Comparison of ENCODE assay signal across 7 mouse cellular contexts in genomic region chr15:59263433-59264328, GRCm38 (mm10).
A peak's percentile ranks its signal among the peaks of the same experiment; 100 is the strongest.
DNase-seq lines count a peak whose midpoint lies in the region; ATAC-seq and TF ChIP-seq lines count a peak whose summit lies in the region.

No protein-coding gene starts in this region.

- TF ChIP-seq EP300 in CH12.LX (IDR thresholded peaks at IDR 0.05; ENCODE audit: low read length), result peak; percentile 75

- in situ Hi-C loops in CH12.LX (cut with MboI; ENCODE audit: low pct_ligation_motif_present, low pct_unique_long_range_greater_than_20kb, low sequenced_read_pairs), result no loop called here

- H3K27me3 ChIP-seq in CH12.LX (replicated peaks), result no peaks in the 10 kb centered on the region
- H3K27me3 ChIP-seq in midbrain, embryonic 13.5 days, result no peaks in the 10 kb centered on the region

- H3K4me2 ChIP-seq in CH12.LX (ENCODE audit: insufficient read depth, low read depth, poor library complexity, severe bottlenecking), result peak overlapping the region; percentile 77
- no peak overlapping the region for H3K4me2 ChIP-seq in midbrain, embryonic 13.5 days (replicated peaks)

- intact Hi-C loops in gastrocnemius, adult 2 months (cut with DNase I), result no loop called here

- H3K4me3 ChIP-seq in CH12.LX (replicated peaks in 1 of 3; ENCODE audit: low read depth in 2 of 3, low read length in 2 of 3, poor library complexity in 1 of 3) (peak overlapping the region in 2 of 3 experiments; percentile 7 to 35), macrophage (ENCODE audit: inconsistent target) (no peak overlapping the region)
- H3K4me3 ChIP-seq in gastrocnemius, adult 2 months, result peak overlapping the region; percentile 55
- no peak overlapping the region for H3K4me3 ChIP-seq in midbrain, embryonic 13.5 days (replicated peaks)

- peak; percentile 25 for TF ChIP-seq RAD21 in CH12.LX (IDR thresholded peaks at IDR 0.05; ENCODE audit: low read depth, low read length)

- dilution Hi-C loops in CH12.LX (cut with MboI; ENCODE audit: extremely low pct_ligation_motif_present, extremely low pct_unique_long_range_greater_than_20kb, low sequenced_read_pairs), result no loop called here

- H3K79me2 ChIP-seq in CH12.LX (replicated peaks; ENCODE audit: control insufficient read depth, extremely low read depth, insufficient read depth, poor library complexity, severe bottlenecking), result no peaks in the 10 kb centered on the region
- no peaks in the 10 kb centered on the region for H3K79me2 ChIP-seq in macrophage (ENCODE audit: inconsistent target)

- DNase-seq in B cell, adult 2 months, result peak; percentile 70 to 75
- DNase-seq in CH12.LX (ENCODE audit: extremely low read depth), result peak; percentile 75
- peak; percentile 73 for DNase-seq in gastrocnemius, adult 2 months
- peak; percentile 24 to 28 for DNase-seq in kidney, adult 8-10 months
- DNase-seq in retina, embryonic 14.5 days (ENCODE audit: low spot score), result no peak

- H3K9me3 ChIP-seq in CH12.LX (replicated peaks; ENCODE audit: low read length), result no peaks in the 10 kb centered on the region
- H3K9me3 ChIP-seq in midbrain, embryonic 13.5 days, result no peaks in the 10 kb centered on the region

- peak; percentile 54 for TF ChIP-seq POLR2A in CH12.LX (IDR thresholded peaks at IDR 0.05; ENCODE audit: low read depth, low read length)

- no peak overlapping the region for H3K27ac ChIP-seq in CH12.LX (ENCODE audit: insufficient read depth, low read depth)
- H3K27ac ChIP-seq in gastrocnemius, adult 2 months, result peak overlapping the region; percentile 72
- H3K27ac ChIP-seq in macrophage, result peak overlapping the region; percentile 78
- no peak overlapping the region for H3K27ac ChIP-seq in midbrain, embryonic 13.5 days

- H3K9ac ChIP-seq in CH12.LX (ENCODE audit: insufficient read depth, low read depth), result 0 out of 2 replicates have a peak overlapping the region, but pooled peaks have one; percentile 25
- H3K9ac ChIP-seq in midbrain, embryonic 13.5 days (replicated peaks), result no peak overlapping the region

- no peak for ATAC-seq in midbrain, embryonic 13.5 days

- peak in 1 of 2 experiments; percentile 19; a peak in 2 of 4 replicates for TF ChIP-seq CTCF in CH12.LX (conservative IDR thresholded peaks at IDR 0.05 in 1 of 2, IDR thresholded peaks at IDR 0.05 in 1 of 2; ENCODE audit: low read depth in 2 of 2, low read length in 2 of 2)
- TF ChIP-seq CTCF in gastrocnemius, adult 2 months (IDR thresholded peaks at IDR 0.05), result peak; percentile 41; the same call in 1 of the 2 replicates

- H3K4me1 ChIP-seq in CH12.LX (ENCODE audit: control insufficient read depth in 1 of 2, insufficient read depth in 2 of 2), result peaks cover 3 to 20% of the 10 kb centered on the region in 2 experiments
- no peaks in the 10 kb centered on the region for H3K4me1 ChIP-seq in midbrain, embryonic 13.5 days (replicated peaks)

- WGBS in macrophage (ENCODE audit: missing documents), result 22% methylated on average over 13 of the region's 13 CpGs
- 75% methylated on average over 13 of the region's 13 CpGs for WGBS in midbrain, embryonic 13.5 days

- H3K36me3 ChIP-seq in CH12.LX (replicated peaks in 1 of 2; ENCODE audit: control insufficient read depth in 1 of 2, insufficient read depth in 1 of 2, low read length in 1 of 2) (no peaks in the 10 kb centered on the region), macrophage (ENCODE audit: inconsistent target) (no peaks in the 10 kb centered on the region)
- H3K36me3 ChIP-seq in midbrain, embryonic 13.5 days, result no peaks in the 10 kb centered on the region

TF ChIP-seq in CH12.LX, 34 proteins besides CTCF, POLR2A, EP300 and RAD21:
- TF ChIP-seq JUN (IDR thresholded peaks at IDR 0.05; ENCODE audit: insufficient read depth, low read depth, low read length) (no peak), MAZ (IDR thresholded peaks at IDR 0.05; ENCODE audit: low read depth, low read length) (no peak), POLR2AphosphoS2 (IDR thresholded peaks at IDR 0.05; ENCODE audit: low read depth, low read length) (no peak), SMC3 (IDR thresholded peaks at IDR 0.05; ENCODE audit: low read depth, low read length) (peak; percentile 29), ETS1 (conservative IDR thresholded peaks at IDR 0.05; ENCODE audit: low read depth, low read length) (peak; percentile 70), MAFK (IDR thresholded peaks at IDR 0.05; ENCODE audit: insufficient replicate concordance, low read length) (no peak), MYC (IDR thresholded peaks at IDR 0.05; ENCODE audit: low read depth, low read length) (0 out of 2 replicates have a peak, but pooled peaks have one; percentile 37), RCOR1 (conservative IDR thresholded peaks at IDR 0.05; ENCODE audit: low read depth, low read length) (no peak), UBTF (IDR thresholded peaks at IDR 0.05; ENCODE audit: low read depth, low read length) (no peak), ZKSCAN1 (IDR thresholded peaks at IDR 0.05; ENCODE audit: borderline replicate concordance, low read depth, low read length) (no peak), GABPA (IDR thresholded peaks at IDR 0.05; ENCODE audit: insufficient replicate concordance, low read depth, low read length) (no peak), CHD2 (IDR thresholded peaks at IDR 0.05; ENCODE audit: low read length) (0 out of 2 replicates have a peak, but pooled peaks have one; percentile 16), KAT2A (IDR thresholded peaks at IDR 0.05; ENCODE audit: insufficient replicate concordance, low read length) (0 out of 2 replicates have a peak, but pooled peaks have one; percentile 33), USF1 (IDR thresholded peaks at IDR 0.05; ENCODE audit: low read depth, low read length) (no peak), MXI1 (IDR thresholded peaks at IDR 0.05; ENCODE audit: low read depth, low read length) (no peak; the same call in 1 of the 2 replicates), NRF1 (IDR thresholded peaks at IDR 0.05; ENCODE audit: low read depth, low read length) (no peak), IRF4 (IDR thresholded peaks at IDR 0.05; ENCODE audit: low read depth, low read length) (peak; percentile 39; the same call in 1 of the 2 replicates), E2F4 (IDR thresholded peaks at IDR 0.05; ENCODE audit: insufficient replicate concordance, low read depth, low read length) (no peak), ZNF384 (IDR thresholded peaks at IDR 0.05; ENCODE audit: low read depth, low read length) (no peak), TBP (conservative IDR thresholded peaks at IDR 0.05; ENCODE audit: low read depth, low read length) (no peak), NELFE (IDR thresholded peaks at IDR 0.05; ENCODE audit: low read depth, low read length) (peak; percentile 59; the same call in 1 of the 2 replicates), ZMIZ1 (IDR thresholded peaks at IDR 0.05; ENCODE audit: low read depth, low read length) (no peak), USF2 (conservative IDR thresholded peaks at IDR 0.05; ENCODE audit: low read depth, low read length) (no peak), HCFC1 (IDR thresholded peaks at IDR 0.05; ENCODE audit: low read depth, low read length) (peak; percentile 48), ELF1 (IDR thresholded peaks at IDR 0.05; ENCODE audit: low read depth, low read length) (peak; percentile 85), ZC3H11A (IDR thresholded peaks at IDR 0.05; ENCODE audit: low read depth, low read length) (no peak), MEF2A (IDR thresholded peaks at IDR 0.05; ENCODE audit: borderline replicate concordance, low read depth, low read length) (peak; percentile 43; the same call in 1 of the 2 replicates), BHLHE40 (IDR thresholded peaks at IDR 0.05; ENCODE audit: low read depth, low read length) (peak; percentile 58), PAX5 (IDR thresholded peaks at IDR 0.05; ENCODE audit: low read length) (no peak), SIN3A (IDR thresholded peaks at IDR 0.05; ENCODE audit: low read length) (peak; percentile 82), JUND (conservative IDR thresholded peaks at IDR 0.05; ENCODE audit: low read depth, low read length) (no peak), CHD1 (IDR thresholded peaks at IDR 0.05; ENCODE audit: low read depth, low read length) (no peak), TCF12 (IDR thresholded peaks at IDR 0.05; ENCODE audit: low read depth, low read length) (peak; percentile 68), MAX (IDR thresholded peaks at IDR 0.05; ENCODE audit: low read length) (peak; percentile 36; the same call in 1 of the 2 replicates)
TF ChIP-seq in CH12.LX: peak in this region for 14.

Comparison
In these comparisons a context has a peak if more than half of its experiments do, and no peak if none do; other contexts are left out.
1. H3K27ac ChIP-seq: peak in gastrocnemius, adult 2 months (single experiment) and macrophage (single experiment); none in CH12.LX (single experiment) and midbrain, embryonic 13.5 days (single experiment).
2. H3K4me3 ChIP-seq: peak in CH12.LX (2 of 3) and gastrocnemius, adult 2 months (single experiment); none in macrophage (single experiment) and midbrain, embryonic 13.5 days (single experiment).